Mouse (Mus musculus) ES-E14 (cell line): ENCODE data around the gene Znhit2.

Experiments
- CHD2 ChIP-seq: IDR thresholded peaks from 2 replicates; pipeline ENCODE4 v1.6.1; 2014; ENCODE audit warnings: mild to moderate bottlenecking, low read depth, low read length, inconsistent platforms
- HCFC1 ChIP-seq: IDR thresholded peaks from 2 replicates; pipeline ENCODE4 v1.6.1; 2012; ENCODE audit warnings: low read length, inconsistent platforms, borderline replicate concordance; ENCODE audit not compliant: insufficient read depth
- MAFK ChIP-seq: IDR thresholded peaks from 2 replicates; pipeline ENCODE4 v1.6.1; 2014; ENCODE audit warnings: mild to moderate bottlenecking, low read depth, low read length, inconsistent platforms; ENCODE audit not compliant: insufficient read depth
- ZNF384 ChIP-seq: IDR thresholded peaks from 2 replicates; pipeline ENCODE4 v1.6.1; 2012; ENCODE audit warnings: low read depth, low read length, inconsistent platforms

GRCm38 (mm10) chr19:6056696-6057095 is 4.3 kb upstream of the Znhit2 start:
- no peak for TF ChIP-seq HCFC1
- TF ChIP-seq MAFK = no peak
- TF ChIP-seq CHD2 = no peak
- TF ChIP-seq ZNF384 = no peak
